Mouse (Mus musculus) kidney, adult 2 months (tissue): ENCODE measurements around the gene Elp5. TPM values are rescaled to one million over a fixed set of nuclear protein-coding genes. Genes with fewer than 3 reads are reported as not detected.

Experiments
- DNase-seq: peaks from one replicate; pipeline ENCODE4 v3.0.0; 2021
- H3K27ac ChIP-seq: fragments of 200-500 bp; 2 replicates; pipeline ENCODE4 v1.5.1; 2012; ENCODE audit warnings: low read depth, low read length, control low read depth, inconsistent platforms; ENCODE audit not compliant: insufficient read depth
- H3K27me3 ChIP-seq: fragments of 200-500 bp; replicated peaks from 2 replicates; pipeline ENCODE4 v1.6.1; 2012; ENCODE audit warnings: mild to moderate bottlenecking, moderate library complexity, low read length, inconsistent platforms; ENCODE audit not compliant: control insufficient read depth, insufficient read depth
- H3K36me3 ChIP-seq: fragments of 200-500 bp; 2 replicates; pipeline ENCODE4 v1.6.1; 2012; ENCODE audit warnings: mild to moderate bottlenecking, moderate library complexity, low read length, inconsistent platforms; ENCODE audit not compliant: control insufficient read depth, insufficient read depth
- H3K4me1 ChIP-seq: fragments of 200-500 bp; 2 replicates; pipeline ENCODE4 v1.6.1; 2011; ENCODE audit warnings: low read length; ENCODE audit not compliant: control insufficient read depth, insufficient read depth
- H3K4me3 ChIP-seq: fragments of 200-500 bp; 2 replicates; pipeline ENCODE4 v1.5.1; 2011; ENCODE audit warnings: mild to moderate bottlenecking, low read depth, low read length, control low read depth; ENCODE audit not compliant: insufficient read depth
- CTCF ChIP-seq: fragments of 200-500 bp; conservative IDR thresholded peaks from 2 replicates; pipeline ENCODE4 v1.5.1; 2011; ENCODE audit warnings: low read depth, mild to moderate bottlenecking, control low read depth, low read length, moderate library complexity, mixed read lengths; ENCODE audit not compliant: insufficient read depth, insufficient read length
- POLR2A ChIP-seq: fragments of 200-500 bp; IDR thresholded peaks from one replicate; pipeline ENCODE4 v1.6.1; 2011; ENCODE audit warnings: low read depth, low read length, control low read depth
- WGBS: fragments of 180-500 bp; shearing (Covaris S2); methylation state at CpG from one replicate; pipeline ENCODE4 v1.1.7; 2018; 5-methylcytosine and 5-hydroxymethylcytosine counted together
- polyA plus RNA-seq: library from polyadenylated mRNA; depleted of rRNA; stranded (reverse); fragments of >200 nt; gene quantifications from 2 replicates; pipeline ENCODE4 v1.2.3, GENCODE M21; 2012

Elp5 gene
- polyA plus RNA-seq, 1 experiment: 66.3 TPM

- Histone ChIP-seq H3K36me3 (no peaks in the 10 kb centered on the region), H3K4me3 (no peak overlapping the region), H3K4me1 (no peaks in the 10 kb centered on the region), H3K27ac (no peak overlapping the region), H3K27me3 (no peaks in the 10 kb centered on the region)
- peak; percentile 33 for DNase-seq
- WGBS: 12% methylated on average over 19 of the region's 19 CpGs
- TF ChIP-seq CTCF (no peak), POLR2A (no peak)
These were observed 44.4 kb upstream of the Elp5 start for GRCm38 (mm10) chr11:70026689-70027088.

DNA sequence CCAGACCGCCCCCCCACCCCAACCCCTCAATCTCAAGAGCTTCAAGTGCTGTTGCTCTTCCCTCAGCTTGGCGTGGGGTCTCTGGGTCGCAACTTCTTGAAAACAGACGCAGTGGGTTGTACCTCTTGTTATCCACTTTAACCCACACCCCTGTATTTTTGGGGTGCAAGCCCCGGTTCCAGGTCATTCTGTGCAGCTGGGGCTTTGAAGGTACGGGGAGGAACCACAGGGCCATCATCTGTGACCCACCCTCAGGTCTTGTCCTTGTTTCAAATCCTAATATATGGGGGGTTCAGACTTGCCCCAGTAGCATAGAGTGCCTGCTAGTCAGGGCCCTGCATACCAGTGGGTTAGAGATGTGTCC, 41.8 kb upstream of the Elp5 start:
- Histone ChIP-seq H3K27me3 (no peaks in the 10 kb centered on the region), H3K4me1 (0 out of 2 replicates have a peak, but pooled peaks cover 4% of the 10 kb centered on the region), H3K27ac (no peak overlapping the region), H3K4me3 (no peak overlapping the region), H3K36me3 (no peaks in the 10 kb centered on the region)
- DNase-seq: no peak
- TF ChIP-seq POLR2A: no peak
- WGBS: 43% methylated on average over 6 of the region's 6 CpGs

DNA sequence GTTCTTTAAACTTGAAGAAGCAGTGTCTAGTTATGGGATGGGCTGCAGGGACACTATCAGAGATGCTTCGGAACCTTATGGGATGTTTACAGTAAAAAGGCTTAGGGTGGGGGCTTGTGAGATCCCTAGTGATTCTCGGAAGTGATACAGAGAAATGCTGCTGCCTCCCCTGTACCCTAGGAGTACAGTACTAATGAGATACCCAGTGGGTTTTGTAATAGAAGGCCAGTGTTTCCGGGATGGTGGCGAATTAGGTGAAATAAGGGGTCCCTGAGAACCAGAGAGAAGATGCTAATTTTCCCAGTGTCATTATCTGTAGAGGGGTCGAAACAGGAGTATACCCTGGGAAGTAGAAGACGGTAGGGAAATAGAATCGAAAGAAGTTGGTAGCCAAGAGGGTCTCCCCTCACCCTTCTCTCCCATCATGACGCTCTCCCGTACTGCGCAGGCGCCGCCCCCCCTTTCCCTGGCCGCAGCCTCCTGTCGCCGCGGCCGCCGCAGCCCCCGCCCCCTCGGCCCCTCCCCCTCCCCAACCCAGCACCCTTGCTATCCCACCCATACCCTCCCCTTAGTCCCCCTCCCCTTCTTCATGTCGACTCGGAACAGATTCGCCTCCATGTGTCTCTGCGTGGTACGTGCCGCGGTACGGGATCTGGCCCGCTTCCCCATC, 41.3 kb upstream of the Elp5 start:
- H3K4me3 ChIP-seq: no peak overlapping the region

GRCm38 (mm10) chr11:70021264-70022132, 39.2 kb upstream of the Elp5 start:
- whole genome bisulfite sequencing: 3% methylated on average over 40 of the region's 40 CpGs
- Histone ChIP-seq H3K27me3 (no peaks in the 10 kb centered on the region), H3K4me1 (0 out of 2 replicates have a peak, but pooled peaks cover 4% of the 10 kb centered on the region), H3K4me3 (peak overlapping the region; percentile 63), H3K27ac (no peak overlapping the region), H3K36me3 (no peaks in the 10 kb centered on the region)
- DNase-seq: peak; percentile 98
- TF ChIP-seq CTCF (no peak), POLR2A (no peak)

More for the DNA sequence above, 41.3 kb upstream of the Elp5 start:
- 0 out of 2 replicates have a peak, but pooled peaks cover 4% of the 10 kb centered on the region for H3K4me1 ChIP-seq
- 20% methylated on average over 25 of the region's 29 CpGs for WGBS
- DNase-seq: no peak
- H3K36me3 ChIP-seq: no peaks in the 10 kb centered on the region
- H3K27ac ChIP-seq: no peak overlapping the region
- H3K27me3 ChIP-seq: no peaks in the 10 kb centered on the region
- TF ChIP-seq CTCF (no peak), POLR2A (no peak)

- Histone ChIP-seq H3K4me1 (0 out of 2 replicates have a peak, but pooled peaks cover 4% of the 10 kb centered on the region), H3K36me3 (no peaks in the 10 kb centered on the region), H3K4me3 (peak overlapping the region; percentile 63), H3K27ac (no peak overlapping the region), H3K27me3 (no peaks in the 10 kb centered on the region)
- DNase-seq: peak; percentile 89
- WGBS: under 1% methylated on average over 8 of the region's 8 CpGs
- TF ChIP-seq POLR2A (no peak), CTCF (peak; percentile 63)
These were observed 38.5 kb upstream of the Elp5 start for GRCm38 (mm10) chr11:70020731-70021263.

DNA sequence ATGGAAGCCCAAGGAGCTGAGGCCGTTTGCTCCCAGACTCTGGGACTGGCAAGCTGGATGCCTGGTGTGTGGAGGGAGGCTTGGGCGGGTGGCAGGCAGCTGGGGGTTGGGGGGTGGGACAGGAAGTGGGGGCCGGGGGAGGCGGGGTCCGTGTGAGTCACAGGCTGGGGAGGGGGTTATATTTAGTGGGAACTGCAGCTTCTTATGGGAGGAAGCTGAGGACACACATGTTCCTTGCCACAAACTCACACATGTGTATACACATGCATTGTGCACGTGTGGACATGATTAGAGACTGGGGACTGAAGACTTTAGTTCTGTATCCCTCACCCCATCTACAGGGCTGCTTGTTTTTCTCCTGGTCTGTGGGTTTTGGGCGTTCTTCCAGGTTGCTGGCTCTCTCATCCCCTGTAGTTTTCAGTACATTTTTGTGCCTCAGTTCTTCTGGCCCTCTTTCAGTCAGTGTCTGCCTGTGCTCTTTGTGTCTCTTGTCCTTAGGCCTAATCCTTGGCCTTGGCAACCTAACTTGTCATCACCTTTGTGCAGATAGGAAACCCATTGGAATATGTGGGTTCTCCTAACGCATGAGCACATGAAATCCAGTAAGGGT, 37.8 kb upstream of the Elp5 start:
- H3K4me3 ChIP-seq: no peak overlapping the region

More for the DNA sequence above, 37.8 kb upstream of the Elp5 start:
- Histone ChIP-seq H3K27me3 (no peaks in the 10 kb centered on the region), H3K4me1 (0 out of 2 replicates have a peak, but pooled peaks cover 4% of the 10 kb centered on the region), H3K36me3 (no peaks in the 10 kb centered on the region), H3K27ac (no peak overlapping the region)
- no peak for DNase-seq
- TF ChIP-seq POLR2A (no peak), CTCF (no peak)
- WGBS: 30% methylated on average over 8 of the region's 8 CpGs
